Mouse (Mus musculus) cerebellum, postnatal 10 days (tissue): ENCODE measurements around the gene 3110021N24Rik.
"Not testable (repeated sequence)": the region's sequence is repeated elsewhere in the genome, so short reads cannot be mapped to it uniquely, and the experiment has no call there.

Experiments
- DNase-seq, 2 experiments: peaks; one replicate each; pipeline ENCODE4 v3.0.0; 2021; ENCODE audit warnings: mixed read lengths in 2 of 2

Gene 3110021N24Rik

DNA sequence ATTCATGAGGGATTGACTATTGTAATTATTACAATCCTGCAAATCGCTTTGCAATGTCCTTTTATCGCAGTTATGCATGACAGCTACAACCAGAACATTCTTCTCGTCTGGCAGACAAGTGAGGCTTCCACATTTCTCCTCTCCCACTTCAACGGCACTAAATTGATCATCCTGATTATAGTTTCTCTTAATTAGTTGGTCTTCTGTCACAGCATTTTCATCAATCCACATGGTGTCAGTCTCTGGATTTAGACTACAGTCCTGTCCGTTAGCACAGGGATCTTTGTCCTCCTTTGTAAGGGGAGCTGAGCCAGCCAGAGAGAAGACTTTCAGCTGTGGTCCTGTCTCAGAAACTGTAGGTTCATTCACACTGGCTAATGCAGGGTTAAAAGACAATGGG is at the start of gene 3110021N24Rik:
3110021N24Rik (plus strand) TSS at position 301 of the 400 bp plus-strand sequence.
- DNase-seq, result no peak

GRCm38 (mm10) chr4:108686156-108686555 is 33.3 kb upstream of the 3110021N24Rik start:
- no peak for DNase-seq

GRCm38 (mm10) chr4:108687098-108687497 is 32.4 kb upstream of the 3110021N24Rik start:
- DNase-seq, result not testable (repeated sequence)

DNA sequence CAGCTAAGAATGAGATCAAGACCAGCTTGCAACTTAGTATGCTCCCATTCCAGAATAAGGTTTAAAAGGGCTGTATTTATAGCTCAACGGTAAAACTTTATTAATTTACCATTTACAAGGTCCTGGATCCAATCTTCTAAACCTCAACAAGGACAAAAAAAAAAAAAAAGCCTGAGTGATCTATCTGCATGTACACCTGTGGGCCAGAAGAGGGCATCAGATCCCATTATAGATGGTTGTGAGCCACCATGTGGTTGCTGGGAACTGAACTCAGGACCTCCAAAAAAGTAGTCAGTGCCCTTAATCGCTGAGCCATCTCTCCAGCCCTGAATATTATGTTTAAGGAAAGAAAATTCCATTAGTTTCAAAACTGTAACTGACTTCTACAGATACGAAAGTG is 29.0 kb upstream of the 3110021N24Rik start:
- no peak for DNase-seq

DNA sequence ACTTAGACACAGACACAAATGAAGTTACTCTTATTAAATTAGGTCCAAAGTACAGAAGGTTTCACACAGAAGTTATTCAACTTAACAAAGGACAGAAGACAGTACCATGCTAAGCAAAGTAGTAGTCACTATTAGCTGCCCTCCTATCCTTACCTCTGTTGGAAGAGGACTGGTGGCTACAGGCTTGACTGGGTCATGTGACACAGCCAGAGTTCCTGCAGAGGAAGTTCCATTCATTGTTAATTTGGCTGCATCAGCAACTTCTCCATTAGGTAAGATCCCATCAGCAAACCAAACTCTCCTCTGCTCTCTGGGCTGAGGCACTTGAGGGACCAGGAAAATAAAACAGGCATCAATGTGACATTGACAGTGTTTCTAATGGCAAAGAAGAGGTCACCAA is 28.0 kb upstream of the 3110021N24Rik start:
- DNase-seq, result no peak

DNA sequence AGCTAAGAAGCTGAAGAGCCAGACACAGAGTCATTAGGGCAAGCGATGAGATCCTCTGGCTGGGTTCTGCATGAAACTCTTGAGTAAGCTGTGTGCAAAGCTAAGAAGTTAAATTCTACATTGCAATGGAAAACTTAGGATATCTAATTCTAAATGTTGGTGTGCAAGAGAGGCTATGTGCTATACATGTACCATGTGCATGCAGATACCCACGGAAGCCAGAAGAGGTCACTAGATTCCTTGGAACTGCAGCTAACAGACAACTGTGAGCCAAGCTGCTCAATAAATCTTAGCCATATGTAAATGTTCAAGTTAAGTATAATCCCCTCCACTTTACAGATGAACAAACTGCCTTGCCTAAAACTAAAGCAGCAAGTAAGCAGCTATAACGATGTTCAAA is 22.5 kb upstream of the 3110021N24Rik start:
- DNase-seq, result peak; percentile 39 to 56

- DNase-seq, result no peak
Observed at GRCm38 (mm10) chr4:108708209-108708608, 11.2 kb upstream of the 3110021N24Rik start.

DNA sequence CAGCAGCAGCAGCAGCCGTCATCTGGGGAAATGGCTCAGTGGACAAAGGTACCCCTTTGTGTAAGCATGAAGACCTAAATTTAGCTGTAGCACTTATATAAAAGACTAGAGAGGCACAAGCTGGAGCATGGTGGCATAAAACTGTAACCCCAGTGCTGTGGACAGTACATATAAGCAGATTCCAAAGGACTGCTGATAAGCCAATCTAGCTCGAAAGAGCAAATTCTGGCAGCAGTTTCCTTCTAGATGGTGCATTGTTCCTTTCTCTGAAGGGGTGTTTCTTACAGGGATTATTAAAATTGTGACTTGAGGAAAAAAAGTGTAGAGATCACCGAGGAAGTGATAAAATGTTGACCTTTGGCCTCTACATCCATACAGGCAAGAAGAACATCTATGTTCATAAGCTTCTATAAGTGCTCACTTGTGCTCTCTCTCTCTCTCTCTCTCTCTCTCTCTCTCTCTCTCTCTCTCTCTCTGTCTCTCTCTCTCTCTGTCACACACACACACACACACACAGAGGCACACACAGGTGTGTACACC is 1.9 kb downstream of the 3110021N24Rik start:
- no peak for DNase-seq

GRCm38 (mm10) chr4:108724102-108724501 is 4.7 kb downstream of the 3110021N24Rik start:
- no peak for DNase-seq

GRCm38 (mm10) chr4:108730450-108730849 is 11.0 kb downstream of the 3110021N24Rik start:
- no peak for DNase-seq

- DNase-seq, result no peak
Observed at GRCm38 (mm10) chr4:108731582-108731981, 12.1 kb downstream of the 3110021N24Rik start.

- no peak for DNase-seq
Observed at GRCm38 (mm10) chr4:108746160-108746873, 26.9 kb downstream of the 3110021N24Rik start.

DNA sequence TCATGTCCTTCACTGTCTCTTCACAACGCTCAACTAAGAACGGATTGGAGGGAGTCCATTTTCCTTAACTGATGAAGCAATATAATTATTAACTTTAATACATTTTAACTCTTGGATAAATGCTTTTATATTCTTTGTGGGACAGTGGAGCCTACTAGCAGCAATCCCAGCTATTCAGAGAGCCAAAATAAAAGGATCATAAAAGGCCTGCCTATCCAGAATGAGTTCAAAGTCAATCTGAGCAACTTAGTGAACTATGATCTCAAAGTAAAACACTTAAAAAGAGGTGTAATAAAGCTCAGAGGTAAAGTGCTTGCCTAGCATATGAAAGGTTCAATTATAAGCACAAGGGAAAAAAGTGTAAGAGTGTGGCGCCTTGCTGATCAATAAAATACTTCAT is 40.1 kb downstream of the 3110021N24Rik start:
- no peak for DNase-seq

GRCm38 (mm10) chr4:108768527-108768926 is 49.1 kb downstream of the 3110021N24Rik start:
- DNase-seq, result no peak

GRCm38 (mm10) chr4:108779763-108780056 is 60.3 kb downstream of the 3110021N24Rik start:
- no peak for DNase-seq

- peak; percentile 88 to 91 for DNase-seq
Observed at GRCm38 (mm10) chr4:108780057-108780863, 60.8 kb downstream of the 3110021N24Rik start, which contains the start of gene Zfyve9. Gene Zfyve9 (minus strand): TSS chr4:108780798.

- DNase-seq, result no peak
Observed at GRCm38 (mm10) chr4:108780864-108781205, 61.4 kb downstream of the 3110021N24Rik start.

DNA sequence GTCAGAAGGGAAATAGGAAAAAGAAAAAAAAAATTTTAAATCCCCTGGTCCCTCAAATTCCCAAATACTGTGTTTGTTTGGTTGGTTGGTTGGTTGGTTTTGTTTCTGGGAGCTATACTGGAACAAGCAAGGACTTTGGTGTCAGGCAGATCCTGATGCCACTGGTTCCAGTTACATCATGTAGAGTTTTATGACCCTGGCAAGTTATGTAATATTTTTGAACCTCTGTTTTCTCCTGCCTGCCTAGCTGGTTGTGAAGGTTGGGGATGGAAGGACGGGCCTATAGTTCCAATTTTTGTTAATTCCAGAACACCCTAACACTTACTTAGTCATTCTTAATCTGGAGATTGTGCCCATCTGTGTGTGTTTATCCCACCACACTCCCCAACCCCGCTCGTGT is 62.1 kb downstream of the 3110021N24Rik start:
- DNase-seq, result no peak

DNA sequence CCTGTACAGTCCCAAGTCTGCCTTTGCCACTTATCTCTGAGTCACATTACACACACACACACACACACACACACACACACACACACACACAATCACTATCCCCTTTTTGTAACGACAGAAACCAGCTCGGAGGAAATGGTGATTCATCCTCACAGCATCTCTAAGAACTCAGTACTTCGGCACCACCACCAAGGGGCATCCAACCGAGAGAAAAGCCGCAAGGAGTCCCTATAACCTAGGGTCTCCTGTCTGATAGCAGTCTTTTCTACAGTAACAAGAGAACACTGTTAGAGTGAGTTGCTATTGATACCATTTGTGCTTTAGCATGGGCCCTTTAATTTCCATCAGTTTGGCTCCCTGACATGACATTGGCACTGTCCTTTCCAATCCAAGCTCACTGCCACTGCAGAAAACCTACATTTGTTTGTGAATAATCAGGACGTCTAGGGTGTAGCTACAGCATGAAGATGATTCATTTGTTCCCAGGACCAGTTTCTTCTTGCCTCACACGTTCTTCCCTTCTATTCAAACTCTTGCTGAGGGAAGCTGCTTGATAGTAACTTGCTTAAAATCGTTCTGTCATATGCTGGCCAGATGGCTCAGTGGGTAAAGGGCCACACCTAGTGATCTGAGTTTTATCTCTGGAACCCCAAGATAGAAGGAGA is 63.1 kb downstream of the 3110021N24Rik start:
- DNase-seq, result no peak

- no peak for DNase-seq
Observed at GRCm38 (mm10) chr4:108789258-108789936, 69.9 kb downstream of the 3110021N24Rik start.

- DNase-seq, result no peak
Observed at GRCm38 (mm10) chr4:108790507-108790906, 71.1 kb downstream of the 3110021N24Rik start.

DNA sequence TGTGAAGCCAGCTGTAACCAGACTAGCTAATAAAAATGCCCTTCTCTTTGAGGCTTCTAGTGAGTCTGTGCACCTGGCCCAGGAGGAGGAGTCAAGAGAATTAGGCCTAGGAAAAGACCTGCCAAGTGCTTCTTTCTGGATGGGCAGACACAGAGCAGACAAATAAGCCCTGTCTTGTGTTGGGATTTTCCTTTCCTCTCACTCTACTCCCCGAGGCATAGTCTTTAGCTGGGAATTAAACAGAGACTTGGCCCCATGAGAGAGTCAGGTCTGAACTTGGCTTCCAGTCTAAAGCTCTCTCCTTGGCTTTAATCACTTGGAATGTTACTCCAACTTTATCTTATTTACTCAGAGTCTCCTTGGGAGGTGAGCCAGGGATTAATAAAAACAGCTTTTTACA is 74.5 kb downstream of the 3110021N24Rik start:
- no peak for DNase-seq

GRCm38 (mm10) chr4:108796701-108797100 is 77.3 kb downstream of the 3110021N24Rik start:
- no peak for DNase-seq
